Mouse (Mus musculus) heart, embryonic 15.5 days (tissue): ENCODE results near the gene Olfr67. TPM values are rescaled to one million over a fixed set of nuclear protein-coding genes. Genes with fewer than 3 reads are reported as not detected.
"Not testable (repeated sequence)": the region's sequence is repeated elsewhere in the genome, so short reads cannot be mapped to it uniquely, and the experiment has no call there.

Experiments
- ATAC-seq: fragments of 200-750 bp; cut with Nextera tagmentation; replicated peaks from 2 replicates; pipeline ENCODE4 v1.8.0; 2017; ENCODE audit warnings: low read depth, moderate TSS enrichment; ENCODE audit not compliant: insufficient number of reproducible peaks, insufficient read depth, low FRiP score
- H3K27ac ChIP-seq: fragments of 300-500 bp; sonication (generic); 2 replicates; pipeline ENCODE4 v1.5.1; 2015; ENCODE audit warnings: mild to moderate bottlenecking, inconsistent platforms
- H3K27me3 ChIP-seq: fragments of 300-500 bp; sonication (generic); 2 replicates; pipeline ENCODE4 v1.6.1; 2015; ENCODE audit warnings: inconsistent platforms
- H3K36me3 ChIP-seq: fragments of 300-500 bp; sonication (generic); 2 replicates; pipeline ENCODE4 v1.6.1; 2015; ENCODE audit warnings: mild to moderate bottlenecking, inconsistent platforms
- H3K4me1 ChIP-seq: fragments of 300-500 bp; sonication (generic); replicated peaks from 2 replicates; pipeline ENCODE4 v1.6.1; 2015; ENCODE audit warnings: inconsistent platforms
- H3K4me2 ChIP-seq: fragments of 300-500 bp; sonication (generic); 2 replicates; pipeline ENCODE4 v1.6.1; 2015; ENCODE audit warnings: inconsistent platforms, mild to moderate bottlenecking, moderate library complexity
- H3K4me3 ChIP-seq: fragments of 300-500 bp; sonication (generic); 2 replicates; pipeline ENCODE4 v1.5.1; 2015; ENCODE audit warnings: mild to moderate bottlenecking, inconsistent platforms
- H3K9ac ChIP-seq: fragments of 300-500 bp; sonication (generic); 2 replicates; pipeline ENCODE4 v1.6.1; 2015; ENCODE audit warnings: mild to moderate bottlenecking, inconsistent platforms
- H3K9me3 ChIP-seq: fragments of 300-500 bp; sonication (generic); replicated peaks from 2 replicates; pipeline ENCODE4 v1.6.1; 2016; ENCODE audit warnings: inconsistent platforms
- WGBS: fragments of 180-500 bp; shearing (Covaris S2); methylation state at CpG from one replicate; pipeline ENCODE4 v1.1.7; 2015; ENCODE audit warnings: mixed read lengths; 5-methylcytosine and 5-hydroxymethylcytosine counted together
- polyA plus RNA-seq: library from polyadenylated mRNA; unstranded; fragments of >200 nt; fragmentation: Nextera tagmentation; extraction: Ambion mirVana; gene quantifications from 2 replicates; pipeline ENCODE4 v1.2.1, GENCODE M21; 2015

Olfr67 gene
- polyA plus RNA-seq, result not detected in 2 replicates

- ATAC-seq, result no peak
- H3K9me3 ChIP-seq, result no peaks in the 10 kb centered on the region
- no peak within 1 kb of the TSS for H3K9ac ChIP-seq
- H3K27ac ChIP-seq, result no peak within 1 kb of the TSS
- H3K27me3 ChIP-seq, result no peaks in the 10 kb centered on the region
- no peak within 1 kb of the TSS for H3K4me2 ChIP-seq
- no peak within 1 kb of the TSS for H3K4me3 ChIP-seq
- H3K36me3 ChIP-seq, result no peaks in the 10 kb centered on the region
- no peaks in the 10 kb centered on the region for H3K4me1 ChIP-seq
- WGBS, result 68% methylated on average over 3 of the region's 3 CpGs
Observed at GRCm38 (mm10) chr7:103791721-103792120, at the start of gene Olfr67. Gene Olfr67, minus strand, starts transcription at chr7:103791821.

- H3K4me3 ChIP-seq, result no peak within 1 kb of the TSS
- WGBS, result 73% methylated on average over 3 of the region's 3 CpGs
- no peak for ATAC-seq
Observed at GRCm38 (mm10) chr7:103840268-103840667, 48.6 kb upstream of the Olfr67 start, which contains the start of gene Hbb-bh2. Gene Hbb-bh2, minus strand, starts transcription at chr7:103840520.

DNA sequence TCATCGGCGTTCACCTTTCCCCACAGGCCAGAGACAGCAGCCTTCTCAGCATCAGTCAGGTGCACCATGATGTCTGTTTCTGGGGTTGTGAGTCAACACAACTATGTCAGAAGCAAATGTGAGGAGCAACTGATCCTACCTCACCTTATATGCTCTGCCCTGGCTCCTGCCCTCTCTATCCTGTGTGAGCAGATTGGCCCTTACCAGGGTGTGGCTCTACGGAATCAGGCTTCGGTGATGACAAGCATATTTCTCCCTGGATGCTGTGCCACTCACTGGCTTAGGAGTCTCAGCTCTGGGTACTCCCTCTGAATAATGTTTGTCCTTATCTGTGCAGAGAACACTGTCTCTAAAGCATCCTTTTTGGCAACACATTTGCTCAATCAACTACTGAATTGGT lies 36.2 kb upstream of the Olfr67 start, which contains the start of gene Hbb-bs:
Hbb-bs (minus strand) TSS at position 289 of the 400 bp plus-strand sequence.
- no peak for ATAC-seq
- Histone ChIP-seq H3K9ac (no peak within 1 kb of the TSS), H3K9me3 (no peaks in the 10 kb centered on the region), H3K4me3 (no peak within 1 kb of the TSS), H3K4me1 (no peaks in the 10 kb centered on the region), H3K27me3 (no peaks in the 10 kb centered on the region), H3K4me2 (no peak within 1 kb of the TSS), H3K36me3 (no peaks in the 10 kb centered on the region), H3K27ac (no peak within 1 kb of the TSS)
- 83% methylated on average over 4 of the region's 4 CpGs for WGBS

More at GRCm38 (mm10) chr7:103840268-103840667, 48.6 kb upstream of the Olfr67 start, which contains the start of gene Hbb-bh2:
- no peaks in the 10 kb centered on the region for H3K4me1 ChIP-seq
- no peak within 1 kb of the TSS for H3K27ac ChIP-seq
- no peak within 1 kb of the TSS for H3K9ac ChIP-seq
- H3K27me3 ChIP-seq, result no peaks in the 10 kb centered on the region
- no peaks in the 10 kb centered on the region for H3K9me3 ChIP-seq
- H3K36me3 ChIP-seq, result no peaks in the 10 kb centered on the region
- no peak within 1 kb of the TSS for H3K4me2 ChIP-seq

DNA sequence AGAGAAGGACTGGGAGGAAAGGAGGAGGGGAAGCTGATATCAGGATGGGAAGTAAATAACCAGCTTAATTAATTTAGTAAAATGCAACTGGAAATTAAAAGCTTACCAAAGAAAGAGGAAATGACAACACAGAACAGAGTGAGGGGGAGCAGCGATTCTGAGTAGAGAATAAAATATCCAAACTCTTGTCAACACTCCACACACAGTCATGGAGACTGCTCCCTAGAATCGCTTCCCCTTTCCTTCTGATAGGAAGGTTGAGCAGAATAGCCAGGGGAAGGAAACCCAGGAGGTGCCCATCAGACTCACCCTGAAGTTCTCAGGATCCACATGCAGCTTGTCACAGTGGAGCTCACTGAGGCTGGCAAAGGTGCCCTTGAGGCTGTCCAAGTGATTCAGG lies 35.5 kb upstream of the Olfr67 start:
- WGBS, result no CpG with 5 or more reads among the region's 2 CpGs
- H3K9me3 ChIP-seq, H3K27me3 ChIP-seq, H3K36me3 ChIP-seq, H3K4me2 ChIP-seq, H3K9ac ChIP-seq, H3K4me3 ChIP-seq, H3K27ac ChIP-seq, H3K4me1 ChIP-seq, ATAC-seq: not testable (repeated sequence)

GRCm38 (mm10) chr7:103826255-103826887 lies 34.8 kb upstream of the Olfr67 start:
- Histone ChIP-seq H3K27me3 (no peaks in the 10 kb centered on the region), H3K4me3 (no peak overlapping the region), H3K4me1 (no peaks in the 10 kb centered on the region), H3K9ac (no peak overlapping the region), H3K4me2 (no peak overlapping the region), H3K27ac (no peak overlapping the region), H3K9me3 (no peaks in the 10 kb centered on the region), H3K36me3 (no peaks in the 10 kb centered on the region)
- 63% methylated on average over 3 of the region's 3 CpGs for WGBS
- ATAC-seq, result no peak

- no peak for ATAC-seq
- no peaks in the 10 kb centered on the region for H3K9me3 ChIP-seq
- no peaks in the 10 kb centered on the region for H3K27me3 ChIP-seq
- no peaks in the 10 kb centered on the region for H3K36me3 ChIP-seq
- no peak overlapping the region for H3K4me3 ChIP-seq
- no peaks in the 10 kb centered on the region for H3K4me1 ChIP-seq
- H3K4me2 ChIP-seq, result no peak overlapping the region
- no peak overlapping the region for H3K27ac ChIP-seq
- 85% methylated on average over 3 of the region's 3 CpGs for WGBS
- H3K9ac ChIP-seq, result no peak overlapping the region
Observed at GRCm38 (mm10) chr7:103825536-103826254, 34.1 kb upstream of the Olfr67 start.

DNA sequence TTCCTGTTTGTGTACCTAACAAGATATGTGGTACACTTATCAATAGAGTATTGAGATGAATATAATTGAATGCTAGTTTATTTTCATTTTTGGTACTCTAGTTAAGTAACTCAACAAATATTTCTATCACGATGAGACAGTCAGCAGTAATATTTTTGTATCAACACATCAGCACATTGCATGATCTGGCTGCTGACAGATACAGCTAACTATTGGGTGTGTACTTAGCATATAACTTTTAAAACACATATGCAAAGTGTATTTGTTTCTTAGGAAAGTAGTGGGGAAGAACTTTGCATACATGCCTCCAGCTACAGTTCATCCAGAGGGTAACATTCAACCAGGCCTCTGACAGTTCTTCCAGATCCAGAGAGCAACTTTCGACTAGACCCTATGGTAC lies 33.0 kb upstream of the Olfr67 start:
- Histone ChIP-seq H3K27me3 (no peaks in the 10 kb centered on the region), H3K36me3 (no peaks in the 10 kb centered on the region), H3K9ac (no peak overlapping the region), H3K4me1 (no peaks in the 10 kb centered on the region), H3K9me3 (no peaks in the 10 kb centered on the region), H3K4me2 (no peak overlapping the region), H3K27ac (no peak overlapping the region), H3K4me3 (no peak overlapping the region)
- ATAC-seq, result no peak
- 67% methylated on average over 2 of the region's 2 CpGs for WGBS

DNA sequence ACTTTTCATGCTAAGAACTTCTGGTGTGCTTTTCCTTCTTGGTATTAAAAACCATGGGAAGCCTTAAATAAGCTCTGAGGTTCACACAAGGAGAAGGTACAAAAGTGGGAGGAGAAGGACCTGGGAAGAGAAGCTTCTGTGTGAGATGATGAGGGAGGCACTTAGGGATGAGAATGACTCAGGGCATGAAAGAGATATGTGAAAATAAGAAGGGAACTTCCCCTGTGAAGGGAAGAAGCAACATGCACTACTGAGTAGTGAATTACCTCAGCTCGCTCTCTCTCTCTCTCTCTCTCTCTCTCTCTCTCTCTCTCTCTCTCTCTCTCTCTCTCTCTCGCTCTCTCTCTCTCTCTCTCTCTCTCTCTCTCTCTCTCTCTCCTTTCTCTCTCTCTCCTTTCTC lies 23.5 kb upstream of the Olfr67 start:
- not testable (repeated sequence) for H3K9me3 ChIP-seq, H3K4me2 ChIP-seq, H3K9ac ChIP-seq, H3K4me3 ChIP-seq, H3K4me1 ChIP-seq, H3K27me3 ChIP-seq, H3K36me3 ChIP-seq, ATAC-seq, H3K27ac ChIP-seq
- WGBS, result 70% methylated on average over 1 of the region's 2 CpGs

DNA sequence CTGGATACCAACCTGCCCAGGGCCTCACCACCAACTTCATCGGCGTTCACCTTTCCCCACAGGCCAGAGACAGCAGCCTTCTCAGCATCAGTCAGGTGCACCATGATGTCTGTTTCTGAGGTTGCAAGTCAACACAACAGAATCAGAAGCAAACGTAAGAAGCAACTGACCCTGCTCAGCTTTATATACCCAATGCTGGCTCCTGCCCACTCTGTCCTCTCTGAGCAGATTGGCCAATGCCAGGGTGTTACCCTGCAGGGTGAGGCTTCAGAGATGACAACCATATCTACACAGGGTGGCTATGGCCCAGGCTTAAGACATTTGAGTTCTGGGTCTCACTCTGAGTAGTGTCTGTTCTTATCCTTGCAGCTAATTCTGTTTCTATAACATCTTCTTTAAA lies 22.1 kb upstream of the Olfr67 start, which contains the start of gene Hbb-bt:
Hbb-bt (minus strand) TSS at position 231 of the 400 bp plus-strand sequence.
- Histone ChIP-seq H3K4me3 (no peak within 1 kb of the TSS), H3K9ac (no peak within 1 kb of the TSS), H3K4me1 (no peaks in the 10 kb centered on the region), H3K36me3 (no peaks in the 10 kb centered on the region), H3K27me3 (no peaks in the 10 kb centered on the region), H3K27ac (no peak within 1 kb of the TSS), H3K4me2 (no peak within 1 kb of the TSS), H3K9me3 (no peaks in the 10 kb centered on the region)
- ATAC-seq, result no peak
- 87% methylated on average over 3 of the region's 3 CpGs for WGBS

DNA sequence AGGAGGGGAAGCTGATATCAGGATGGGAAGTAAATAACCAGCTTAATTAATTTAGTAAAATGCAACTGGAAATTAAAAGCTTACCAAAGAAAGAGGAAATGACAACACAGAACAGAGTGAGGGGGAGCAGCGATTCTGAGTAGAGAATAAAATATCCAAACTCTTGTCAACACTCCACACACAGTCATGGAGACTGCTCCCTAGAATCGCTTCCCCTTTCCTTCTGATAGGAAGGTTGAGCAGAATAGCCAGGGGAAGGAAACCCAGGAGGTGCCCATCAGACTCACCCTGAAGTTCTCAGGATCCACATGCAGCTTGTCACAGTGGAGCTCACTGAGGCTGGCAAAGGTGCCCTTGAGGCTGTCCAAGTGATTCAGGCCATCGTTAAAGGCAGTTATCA lies 21.5 kb upstream of the Olfr67 start:
- not testable (repeated sequence) for ATAC-seq, H3K4me1 ChIP-seq, H3K4me3 ChIP-seq, H3K9me3 ChIP-seq, H3K36me3 ChIP-seq, H3K9ac ChIP-seq, H3K27ac ChIP-seq, H3K27me3 ChIP-seq, H3K4me2 ChIP-seq
- no CpG with 5 or more reads among the region's 3 CpGs for WGBS

GRCm38 (mm10) chr7:103812174-103812573 lies 20.6 kb upstream of the Olfr67 start:
- no peak overlapping the region for H3K27ac ChIP-seq
- H3K27me3 ChIP-seq, result no peaks in the 10 kb centered on the region
- no peaks in the 10 kb centered on the region for H3K9me3 ChIP-seq
- H3K4me1 ChIP-seq, result no peaks in the 10 kb centered on the region
- no peak overlapping the region for H3K4me2 ChIP-seq
- H3K4me3 ChIP-seq, result no peak overlapping the region
- 31% methylated on average over 1 of the region's 1 CpGs for WGBS
- ATAC-seq, result no peak
- H3K36me3 ChIP-seq, result no peaks in the 10 kb centered on the region
- H3K9ac ChIP-seq, result no peak overlapping the region
